Mouse (Mus musculus) megakaryocyte progenitor cell, adult 5-6 weeks (primary cell): ENCODE measurements at regions not wholly inside any gene's neighbourhood (a gene's known extent, or its start where the extent isn't known, plus 50 kb on each side); places are given as distances from the start of the nearest gene placed in this dataset.

ENCODE experiments used
- ATAC-seq: replicated peaks from 2 replicates; pipeline ENCODE4 v1.8.0; 2016; ENCODE audit warnings: mild to moderate bottlenecking, moderate TSS enrichment, inconsistent platforms; ENCODE audit not compliant: poor library complexity

DNA sequence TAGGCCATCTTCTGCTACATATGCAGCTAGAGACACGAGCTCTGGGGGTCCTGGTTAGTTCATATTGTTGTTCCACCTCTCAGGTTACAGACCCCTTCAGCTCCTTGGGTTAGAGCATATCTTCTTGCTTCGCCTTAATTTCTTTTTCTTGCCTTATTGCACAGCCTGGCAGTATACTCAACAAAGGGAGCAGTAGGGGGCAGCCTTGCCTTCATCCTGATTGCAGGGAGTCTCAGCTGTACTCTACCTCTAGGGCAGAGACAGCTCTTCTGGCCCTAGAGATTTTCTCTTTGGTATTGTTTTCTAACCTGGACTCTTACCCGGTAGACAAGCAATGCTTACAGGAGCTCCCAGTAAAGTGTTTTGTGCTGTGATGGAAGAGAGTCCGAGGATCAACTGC lies 161.1 kb upstream of the Rpl34 start:
- no peak; the same call in 1 of the 2 replicates for ATAC-seq

DNA sequence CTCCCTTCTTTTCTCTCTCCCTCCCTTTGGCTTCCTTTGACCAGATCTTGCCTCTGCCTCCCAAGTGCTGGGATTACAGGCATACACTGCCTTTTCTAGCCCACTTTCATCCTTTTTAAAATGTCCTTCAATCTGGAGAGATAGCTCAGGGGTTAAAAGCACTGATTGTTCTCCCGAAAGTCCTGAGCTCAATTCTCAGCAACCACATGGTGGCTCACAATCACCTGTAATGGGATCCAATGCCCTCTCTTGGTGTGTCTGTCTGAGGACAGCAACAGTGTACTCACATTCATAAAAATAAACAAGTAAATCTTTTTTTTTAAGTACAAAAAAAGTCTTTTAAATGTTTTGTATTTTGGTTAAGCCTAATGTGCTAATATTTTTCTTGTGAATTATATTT lies 158.4 kb upstream of the Rpl34 start:
- ATAC-seq = no peak

DNA sequence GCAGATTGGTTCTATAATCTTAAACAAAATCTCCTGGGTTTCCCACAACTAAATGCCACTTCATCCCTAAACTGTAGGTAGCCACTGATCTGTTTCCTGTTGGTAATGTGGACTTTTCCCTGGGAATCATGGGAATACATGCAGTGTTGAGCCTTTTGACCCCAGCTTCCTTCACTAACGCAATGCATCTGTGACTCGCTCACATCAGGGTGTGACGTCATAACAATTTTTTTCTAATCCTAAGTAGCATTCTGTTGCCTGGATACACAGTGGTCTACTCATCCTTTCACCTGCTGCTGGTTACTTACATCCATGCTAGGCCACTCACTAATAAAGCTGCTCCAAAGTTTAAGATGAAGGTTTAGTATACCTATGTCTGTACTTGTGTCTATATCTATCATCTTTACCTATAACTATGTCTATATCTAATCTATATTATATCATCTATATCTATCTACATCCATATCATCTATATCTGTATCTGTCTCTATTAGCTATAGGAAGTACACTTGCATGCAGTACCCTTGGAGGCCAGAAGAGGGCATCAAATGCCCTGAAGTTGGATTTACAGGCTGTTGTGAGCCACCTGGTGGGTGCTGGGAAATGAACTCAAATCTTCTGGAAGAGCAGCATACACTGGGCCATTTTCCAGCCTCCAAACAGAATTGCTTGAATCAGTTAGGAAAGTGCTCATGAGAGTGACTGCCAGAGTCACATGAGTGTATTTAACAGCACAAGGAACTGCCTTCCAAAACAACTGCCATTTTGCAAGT lies 157.5 kb upstream of the Rpl34 start:
- peak; percentile 86 for ATAC-seq

DNA sequence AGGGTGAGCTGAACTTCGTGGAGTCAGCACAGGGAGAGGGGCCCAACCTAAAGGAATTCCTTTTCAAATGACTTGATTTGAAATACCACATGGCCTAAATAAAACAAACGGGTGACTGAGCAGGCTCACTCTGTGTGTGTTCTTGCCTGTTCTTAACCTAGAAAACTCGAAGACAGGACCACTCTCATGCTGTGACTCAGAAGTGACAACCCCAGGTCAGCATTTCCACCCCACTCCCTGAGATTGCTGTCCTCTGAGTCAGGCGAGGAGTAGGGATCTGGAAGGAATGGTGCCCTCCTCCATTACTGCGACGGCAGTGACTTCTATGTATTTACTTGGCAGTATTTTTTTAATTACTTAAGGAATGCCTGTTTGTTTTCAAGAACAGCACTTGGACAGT lies 155.8 kb upstream of the Rpl34 start:
- no peak for ATAC-seq

DNA sequence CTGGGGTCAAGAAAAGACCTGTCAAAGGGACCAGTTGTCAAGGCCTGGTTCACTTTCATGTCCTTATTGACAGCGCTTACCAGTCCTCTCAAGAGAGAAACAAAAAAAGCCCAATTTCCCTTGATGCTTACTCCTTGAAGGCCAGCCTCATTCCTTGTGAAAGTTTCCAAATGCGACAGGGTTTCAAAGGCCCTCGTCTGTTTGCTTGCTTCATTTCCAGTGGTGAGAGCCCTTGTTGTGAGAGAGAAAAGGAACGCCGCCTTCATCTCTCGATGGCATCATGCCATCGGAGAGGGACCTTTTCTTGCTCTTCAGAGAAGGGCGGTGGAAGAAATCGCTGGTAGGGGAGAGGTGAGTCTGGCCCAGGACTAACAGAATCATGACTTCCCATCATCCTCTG lies 154.2 kb upstream of the Rpl34 start:
- no peak for ATAC-seq

DNA sequence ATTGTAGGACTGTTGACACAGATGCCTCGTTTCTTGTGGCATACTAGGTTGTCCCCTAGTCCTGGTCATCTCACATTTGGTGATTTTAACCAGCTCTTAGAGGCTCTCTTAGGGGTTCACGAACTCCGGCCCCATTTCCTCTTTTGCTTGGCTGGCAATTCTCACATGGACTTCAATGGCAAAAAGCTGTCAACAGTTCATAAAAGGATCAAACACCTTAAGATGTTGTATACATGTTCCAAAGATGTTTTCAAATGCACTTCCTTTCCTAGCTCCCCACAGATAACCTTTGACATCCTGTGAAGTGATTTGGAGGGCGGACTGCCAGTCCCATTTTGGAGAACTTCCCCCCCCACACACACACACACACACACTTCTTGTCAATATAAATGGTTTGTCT lies 153.7 kb upstream of the Rpl34 start:
- ATAC-seq = no peak

DNA sequence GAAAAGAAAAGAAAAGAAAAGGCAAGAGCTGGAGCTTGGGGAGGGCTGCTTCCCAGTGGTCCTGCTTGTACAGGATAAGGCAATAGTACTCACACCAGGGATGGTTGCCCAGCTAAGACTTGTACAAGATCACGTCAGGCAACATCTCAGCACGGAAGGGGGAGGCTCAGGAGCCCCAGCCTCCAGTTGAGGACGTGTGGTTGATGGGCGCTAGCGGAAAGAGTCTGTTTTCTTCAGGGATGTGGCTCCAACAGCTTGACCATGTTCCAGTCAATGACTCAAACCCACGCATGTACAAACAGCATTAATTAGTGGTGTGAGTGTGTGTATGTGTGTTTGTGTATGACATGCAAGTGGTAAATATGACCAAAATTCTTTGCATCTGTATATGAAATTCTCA lies 153.1 kb upstream of the Rpl34 start:
- ATAC-seq = no peak

DNA sequence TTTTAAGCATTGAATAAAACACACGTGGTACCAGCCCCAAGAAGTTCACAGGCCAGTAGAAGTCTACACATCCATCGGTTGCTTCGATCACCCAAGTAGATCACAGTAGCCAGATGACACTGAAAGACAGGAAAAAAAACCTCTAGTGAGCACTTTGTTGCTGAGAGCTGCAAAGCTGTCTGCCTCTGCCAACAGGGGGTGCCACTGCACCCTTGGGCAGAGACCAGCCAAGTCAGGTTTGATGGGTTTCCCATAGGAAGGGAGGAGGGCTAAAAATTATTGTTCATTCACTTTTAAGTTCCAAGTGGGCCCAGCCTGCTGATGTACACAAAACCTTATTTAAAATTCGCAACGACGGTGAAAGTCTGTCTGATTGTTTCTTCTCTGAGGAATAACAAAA lies 150.3 kb upstream of the Rpl34 start:
- ATAC-seq = no peak

DNA sequence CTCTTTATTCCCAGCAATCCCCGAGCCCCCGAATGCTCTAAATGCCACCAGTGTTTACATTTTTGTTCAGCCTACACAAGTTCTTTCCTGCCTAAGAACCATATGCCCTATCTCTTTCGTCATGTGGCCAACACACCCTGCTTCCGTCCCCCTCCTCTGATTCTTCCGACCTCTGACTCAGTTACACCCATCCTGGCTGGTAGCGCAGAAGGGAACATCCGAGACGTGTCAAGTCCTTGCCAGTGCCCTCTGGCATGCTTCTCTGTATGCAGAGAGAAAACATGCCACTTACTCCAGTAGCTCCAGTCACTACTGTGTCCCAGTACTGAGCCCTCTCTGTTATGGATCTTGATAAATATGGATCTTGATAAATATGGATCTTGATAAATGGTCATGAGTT lies 149.3 kb upstream of the Rpl34 start:
- no peak for ATAC-seq

DNA sequence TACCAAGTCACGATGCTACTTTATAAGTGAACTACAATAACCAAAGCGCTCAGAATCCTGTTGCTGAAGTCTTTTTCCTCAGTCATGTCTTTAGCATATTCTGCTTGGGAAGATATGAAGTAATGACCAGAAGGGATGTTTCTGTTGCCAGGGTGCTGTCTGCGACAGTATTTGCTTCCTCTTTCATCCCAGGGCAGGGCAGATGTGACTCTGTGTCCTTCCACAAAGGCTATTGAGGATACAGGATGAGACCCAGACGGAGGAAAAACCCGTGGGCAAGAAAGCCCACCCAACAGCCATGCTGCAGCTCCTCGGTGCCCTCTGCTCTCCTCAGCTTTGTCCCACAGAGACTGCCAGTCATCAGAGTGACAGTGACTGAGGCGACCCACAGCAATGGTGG lies 148.6 kb upstream of the Rpl34 start:
- ATAC-seq = peak; percentile 66

DNA sequence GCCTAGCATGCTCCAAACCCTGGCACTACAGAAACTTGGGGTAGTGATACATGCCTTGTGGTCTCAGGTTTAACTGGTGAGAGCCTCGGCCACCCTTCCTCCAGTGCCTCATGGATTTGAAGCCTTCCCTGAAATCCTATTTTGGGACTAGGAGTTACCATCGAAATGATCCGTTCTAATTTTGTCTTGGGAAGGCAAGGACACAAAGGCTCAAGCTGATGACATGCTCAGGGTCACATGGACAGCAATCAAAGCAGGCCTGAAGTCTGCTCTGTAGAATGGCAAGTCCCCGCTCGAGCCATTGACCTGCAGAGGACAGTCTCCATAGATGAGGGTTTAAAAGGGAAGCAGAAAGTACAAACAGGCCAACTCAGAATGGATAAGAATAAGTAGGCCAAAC lies 147.8 kb upstream of the Rpl34 start:
- ATAC-seq = no peak

DNA sequence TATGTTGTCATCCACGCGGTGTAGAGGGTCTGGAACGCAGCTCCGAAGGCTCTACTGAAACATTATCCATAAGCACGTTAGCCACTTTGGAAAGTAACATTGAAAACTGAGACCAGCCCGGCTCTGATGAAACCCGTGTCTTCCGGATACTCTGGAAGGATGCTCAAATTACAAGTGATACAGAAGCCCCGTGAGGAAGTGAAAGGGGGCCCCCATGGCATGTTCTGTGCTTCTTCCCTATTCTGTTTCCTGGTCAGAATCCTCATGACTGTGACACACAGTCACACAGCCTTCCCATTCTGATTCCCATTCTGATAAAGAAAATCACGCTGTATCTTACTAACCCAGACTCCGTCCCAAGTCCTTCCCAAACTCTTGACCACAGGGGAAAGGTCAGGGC lies 143.5 kb upstream of the Rpl34 start:
- ATAC-seq = peak; percentile 96

DNA sequence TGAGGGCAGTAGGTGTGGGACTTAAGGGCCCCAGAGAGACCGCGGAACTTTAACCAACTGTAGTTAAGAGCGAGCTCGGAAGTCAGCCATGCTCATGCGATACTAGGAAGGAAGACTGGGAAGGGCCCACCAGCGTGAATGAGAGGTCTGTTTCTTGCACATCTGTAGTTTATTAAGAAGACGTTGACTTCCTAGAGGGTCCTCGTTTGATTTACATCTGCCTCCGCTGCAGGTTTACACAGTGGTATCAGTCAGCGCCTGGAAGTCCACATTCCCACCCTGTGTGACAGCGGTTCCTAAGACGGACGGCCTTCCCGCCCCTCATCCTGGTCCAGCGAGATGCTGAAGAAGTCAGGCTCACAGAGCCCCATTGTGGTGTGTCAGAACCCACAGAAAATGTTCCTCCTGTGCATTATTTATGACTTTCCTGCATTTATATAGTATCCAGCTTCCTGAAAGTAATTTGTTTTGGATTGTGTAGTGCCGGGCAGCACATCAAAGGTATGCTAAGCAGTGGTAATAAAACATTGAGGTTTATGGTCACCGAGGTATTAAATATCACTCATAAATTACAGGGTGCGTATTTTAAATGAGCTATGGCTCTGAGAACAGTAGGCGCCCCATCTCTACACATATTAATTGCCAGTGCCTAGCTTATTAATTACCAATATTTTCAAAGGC lies 136.9 kb upstream of the Rpl34 start:
- ATAC-seq = no peak

DNA sequence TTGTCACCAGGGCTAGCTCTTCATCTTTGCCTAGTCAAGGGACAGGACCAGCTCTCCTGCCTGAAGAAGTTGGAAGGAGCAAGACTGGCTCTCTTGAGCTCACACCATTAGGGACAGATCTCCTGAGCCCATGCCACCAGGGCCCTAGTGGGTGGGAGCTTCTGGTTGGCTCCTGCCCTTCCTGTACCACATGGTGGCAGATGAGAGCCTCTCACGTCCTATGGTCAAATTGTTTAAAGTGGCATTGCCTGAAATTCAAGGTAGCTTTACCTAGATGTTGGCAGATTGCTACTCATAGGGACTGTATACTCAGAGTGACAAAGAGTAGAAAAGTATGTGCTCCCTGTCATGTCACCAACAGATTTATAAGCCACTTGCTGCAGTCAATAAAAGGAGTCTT lies 134.6 kb upstream of the Rpl34 start:
- no peak for ATAC-seq

DNA sequence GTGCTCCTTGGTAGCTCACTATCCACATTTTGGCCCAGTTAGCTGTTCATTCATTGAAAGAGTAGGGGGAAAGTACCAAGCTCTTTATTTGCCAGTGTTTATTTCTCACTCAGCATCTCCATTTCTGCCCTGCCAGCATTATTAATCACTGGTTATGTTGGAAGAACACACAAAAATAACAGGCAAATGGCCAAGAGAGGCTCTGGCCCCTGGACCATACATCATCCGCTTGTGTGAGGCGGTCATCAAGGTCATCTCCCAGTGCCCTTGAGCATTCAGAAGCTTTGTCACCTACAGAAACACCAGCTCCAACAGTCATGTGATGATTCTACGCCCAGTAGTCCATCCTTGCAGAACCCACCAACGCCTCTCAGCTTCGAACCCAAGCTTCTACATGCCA lies 133.2 kb upstream of the Rpl34 start:
- ATAC-seq = no peak

DNA sequence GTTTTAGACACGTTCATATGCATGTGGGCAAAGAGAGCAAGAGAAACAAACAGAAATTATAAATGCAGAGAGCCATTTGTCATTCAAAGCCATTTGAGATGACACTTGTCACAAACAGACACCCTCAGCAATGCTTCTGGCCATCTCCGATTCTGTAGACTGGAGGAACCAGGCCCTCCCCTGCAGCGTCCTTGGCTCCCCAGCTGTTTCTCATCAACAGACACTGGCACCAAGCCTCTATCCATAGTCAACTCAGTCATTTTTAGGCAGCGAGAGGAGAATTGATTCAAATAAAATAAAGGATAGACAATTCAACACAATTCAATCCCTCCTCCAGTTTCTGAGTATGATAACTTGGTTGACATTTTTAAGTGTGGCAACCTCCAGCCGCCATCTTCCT lies 130.1 kb upstream of the Rpl34 start:
- no peak for ATAC-seq

DNA sequence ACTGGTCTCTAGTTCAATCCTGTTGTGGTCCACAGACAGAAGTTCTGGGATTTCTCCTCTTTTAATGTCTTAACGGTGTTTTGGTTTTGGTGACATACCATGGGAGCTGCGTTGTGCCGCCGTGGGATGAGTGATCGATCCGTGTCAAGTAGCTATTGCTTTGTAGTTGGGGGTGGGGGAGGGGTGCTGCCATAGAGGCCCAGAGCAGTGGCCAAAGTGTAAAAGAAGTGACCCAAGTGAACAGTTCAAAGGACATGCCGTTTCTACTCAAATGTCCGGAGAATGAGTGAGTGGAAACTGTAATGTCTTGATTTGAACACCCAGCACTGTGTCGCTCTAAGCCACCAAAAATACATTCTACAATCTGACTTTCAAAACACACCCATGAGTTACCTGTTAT lies 123.7 kb upstream of the Rpl34 start:
- no peak for ATAC-seq

DNA sequence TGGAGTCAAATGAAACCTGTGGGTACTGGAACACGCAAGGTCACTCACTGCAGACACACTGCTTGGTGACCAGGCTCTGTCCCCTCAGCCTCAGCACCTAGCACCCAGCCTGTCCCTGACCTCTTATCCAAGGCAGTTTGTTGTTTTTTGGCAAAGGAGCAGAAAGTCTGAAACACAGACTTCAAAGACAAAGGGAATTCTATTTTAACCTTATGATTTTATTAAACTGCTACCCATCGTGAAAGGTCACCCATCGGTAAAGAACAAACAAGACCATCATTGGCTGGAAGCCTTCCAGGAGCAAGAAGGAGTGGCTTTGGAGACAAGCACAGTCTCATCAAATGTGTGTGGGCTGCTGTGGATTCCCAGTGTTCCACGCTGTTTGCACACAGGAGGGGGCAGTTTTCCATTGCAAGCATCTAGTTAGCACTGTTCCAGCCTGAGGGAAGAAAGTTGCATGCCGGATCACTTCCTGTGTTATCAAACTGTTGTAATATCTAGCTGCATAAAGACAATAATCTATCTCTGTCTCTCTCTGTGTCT lies 120.6 kb upstream of the Rpl34 start:
- no peak for ATAC-seq

DNA sequence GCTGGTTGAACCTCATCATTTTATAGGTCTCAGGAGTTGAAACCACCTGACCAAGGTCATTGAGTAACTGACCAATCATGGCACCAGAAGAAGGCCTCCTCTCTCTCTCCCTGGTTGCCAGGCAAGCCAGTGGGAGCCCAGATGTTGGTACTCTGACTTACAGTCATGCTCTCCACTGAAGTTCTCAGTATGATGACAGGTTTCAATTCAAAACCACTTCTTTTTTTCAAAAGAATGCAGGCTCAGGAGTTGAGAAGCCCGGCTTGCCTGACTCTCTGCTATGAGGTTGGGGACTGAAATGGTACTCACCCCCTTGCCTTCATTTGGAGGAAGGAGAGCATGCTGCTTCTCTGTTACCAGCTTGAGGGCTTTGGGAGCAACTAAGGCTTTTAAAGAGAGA lies 111.6 kb upstream of the Rpl34 start:
- ATAC-seq = no peak

DNA sequence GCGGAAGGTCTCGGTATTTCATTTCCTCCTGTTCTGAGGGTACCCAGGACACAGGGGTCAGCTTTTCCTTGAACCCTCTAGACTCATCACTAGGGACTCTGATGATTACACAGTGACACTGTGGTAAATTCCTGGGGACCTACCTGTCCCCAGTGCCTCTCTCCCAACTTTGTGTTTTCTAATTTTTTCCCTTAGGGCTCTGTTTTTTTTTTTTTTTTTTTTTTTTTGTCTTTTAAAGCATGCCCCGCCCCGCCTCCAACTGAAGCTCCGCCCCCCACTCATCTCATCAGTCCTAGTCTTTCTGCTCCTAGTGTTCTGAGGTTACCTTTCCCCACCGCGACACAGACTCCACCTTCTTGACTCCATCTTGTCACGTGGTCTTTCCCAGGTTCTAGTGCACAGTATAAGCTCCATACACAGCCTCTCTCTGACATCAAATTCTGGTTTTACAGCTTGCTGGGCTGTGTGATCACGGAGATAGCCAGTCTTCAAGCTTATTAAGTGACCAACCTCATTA lies 109.8 kb upstream of the Rpl34 start:
- ATAC-seq = no peak

DNA sequence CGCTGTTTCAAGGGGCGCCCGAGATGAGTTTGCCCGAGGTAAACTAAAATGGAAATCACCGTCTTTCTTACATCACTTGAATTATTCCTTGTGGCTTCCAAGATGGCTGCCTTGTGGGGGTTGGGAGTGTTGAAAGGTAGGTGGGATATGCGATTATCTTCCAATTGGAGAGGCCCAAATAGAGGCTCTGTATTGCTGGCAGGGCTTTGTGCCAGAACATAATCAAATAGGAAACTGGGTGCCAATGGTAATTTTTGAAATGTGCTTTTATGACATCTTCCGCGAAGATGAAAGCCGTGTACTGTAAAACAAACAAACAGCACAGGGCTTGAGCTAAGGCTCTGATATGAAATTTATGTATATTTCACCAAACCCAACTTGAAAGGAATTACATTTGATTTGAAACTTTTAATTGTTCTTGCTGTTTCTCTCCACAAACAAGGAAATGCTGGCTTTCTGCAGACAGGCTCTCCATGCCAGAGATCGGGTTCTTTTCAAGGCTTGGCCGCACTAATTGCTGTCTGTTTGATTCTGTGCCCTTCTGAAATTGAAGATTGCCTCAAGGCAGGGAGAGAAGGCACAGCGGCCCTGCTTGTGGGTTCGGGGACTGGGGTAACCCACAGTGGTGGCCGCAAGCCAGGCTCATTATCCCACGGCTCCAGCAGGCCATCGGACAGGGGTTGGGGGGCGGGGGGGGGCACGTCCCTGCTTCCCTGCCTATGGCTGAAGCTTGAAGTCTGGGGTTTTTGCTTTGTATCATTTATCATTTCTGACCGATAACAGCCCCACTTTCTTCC lies 108.6 kb upstream of the Rpl34 start:
- no peak for ATAC-seq

DNA sequence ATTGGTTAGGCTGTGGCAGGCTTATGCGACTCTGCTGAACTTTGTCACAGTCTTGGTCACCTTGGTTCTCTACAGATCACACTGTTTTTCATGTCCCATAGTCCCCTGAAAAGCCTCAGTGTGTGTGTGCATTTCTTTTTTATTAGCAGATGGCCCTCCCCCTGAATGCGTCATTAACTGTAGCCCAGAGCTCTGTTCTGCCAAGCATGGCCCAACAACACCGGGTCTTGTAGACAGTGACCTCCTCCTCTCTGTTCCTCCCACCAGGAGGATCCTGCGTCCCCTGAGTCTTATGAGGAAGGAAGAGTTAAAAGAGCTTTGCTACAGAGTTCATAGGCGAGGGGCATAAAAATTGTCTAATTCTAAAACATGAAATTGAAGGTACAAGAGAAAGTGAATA lies 103.5 kb upstream of the Rpl34 start:
- no peak for ATAC-seq
